Mouse (Mus musculus) brain, embryonic 14.5 days (tissue): Measurements from ENCODE around the gene Tnfaip8l1. TPM values are rescaled to one million over a fixed set of nuclear protein-coding genes. Genes with fewer than 3 reads are reported as not detected.

Experiments used
- DNase-seq: peaks from one replicate; pipeline ENCODE4 v3.0.0-alpha.2; 2011; ENCODE audit warnings: low read depth
- CTCF ChIP-seq: fragments of 200-500 bp; IDR thresholded peaks from 2 replicates; pipeline ENCODE4 v1.5.1; 2012; ENCODE audit warnings: inconsistent platforms, mild to moderate bottlenecking, moderate library complexity, borderline replicate concordance; ENCODE audit not compliant: insufficient read depth, insufficient read length; ENCODE audit errors: extremely low read depth
- POLR2A ChIP-seq: fragments of 200-500 bp; IDR thresholded peaks from 2 replicates; pipeline ENCODE4 v1.6.1; 2012; ENCODE audit warnings: mild to moderate bottlenecking, inconsistent platforms, borderline replicate concordance; ENCODE audit not compliant: poor library complexity, insufficient read depth, insufficient read length, severe bottlenecking; ENCODE audit errors: extremely low read depth
- polyA plus RNA-seq: library from polyadenylated mRNA; depleted of rRNA; stranded (reverse); fragments of >200 nt; gene quantifications from 2 replicates; pipeline ENCODE4 v1.2.3, GENCODE M21; 2012

Gene Tnfaip8l1
- polyA plus RNA-seq, 1 experiment: 9.8 TPM

DNA sequence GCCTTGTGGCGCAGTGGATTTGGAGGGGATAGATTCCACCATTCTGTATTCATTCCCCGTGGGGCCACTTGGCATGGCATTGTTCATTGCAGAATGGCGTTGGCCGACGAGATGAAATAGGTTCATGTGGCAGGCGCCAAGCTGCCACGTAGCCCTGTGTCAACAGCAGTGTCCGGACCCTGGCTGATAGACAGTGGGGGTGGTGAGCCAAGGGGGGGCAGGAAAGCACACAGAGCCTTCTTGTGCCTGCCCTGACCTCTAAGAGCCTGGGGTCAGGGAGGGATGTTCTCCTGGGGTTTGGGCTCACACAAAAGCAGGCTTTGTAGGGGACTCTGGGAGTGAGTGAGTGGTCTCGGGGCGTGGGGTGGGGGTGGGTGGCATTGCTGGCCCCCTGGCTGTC lies 8.4 kb downstream of the Tnfaip8l1 start:
- TF ChIP-seq POLR2A (no peak), CTCF (no peak)
- DNase-seq: peak; percentile 36

GRCm38 (mm10) chr17:56171456-56171855 lies 9.2 kb downstream of the Tnfaip8l1 start:
- TF ChIP-seq POLR2A: no peak
- DNase-seq: no peak

DNA sequence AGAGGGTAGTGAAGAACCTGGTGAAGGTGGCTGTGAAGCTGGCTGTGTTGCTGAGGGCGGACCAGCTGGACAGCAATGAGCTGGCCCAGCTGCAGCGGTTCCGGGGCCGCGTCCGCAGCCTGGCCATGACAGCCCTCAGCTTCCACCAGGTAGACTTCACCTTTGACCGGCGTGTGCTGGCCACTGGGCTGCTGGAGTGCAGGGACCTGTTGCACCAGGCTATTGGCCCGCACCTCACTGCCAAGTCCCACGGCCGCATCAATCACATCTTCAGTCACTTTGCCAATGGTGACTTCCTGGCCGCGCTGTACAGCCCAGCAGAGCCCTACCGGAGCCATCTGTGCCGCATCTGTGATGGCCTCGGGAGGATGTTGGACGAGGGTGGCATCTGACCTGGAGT lies 9.6 kb downstream of the Tnfaip8l1 start:
- TF ChIP-seq POLR2A: no peak
- TF ChIP-seq CTCF: no peak
- no peak for DNase-seq

- DNase-seq: no peak
These were observed 11.2 kb downstream of the Tnfaip8l1 start for GRCm38 (mm10) chr17:56173401-56174046.

GRCm38 (mm10) chr17:56175416-56175815 lies 13.1 kb downstream of the Tnfaip8l1 start:
- TF ChIP-seq POLR2A: no peak
- TF ChIP-seq CTCF: no peak
- DNase-seq: no peak

More at GRCm38 (mm10) chr17:56173401-56174046, 11.2 kb downstream of the Tnfaip8l1 start:
- TF ChIP-seq POLR2A (no peak), CTCF (no peak)

GRCm38 (mm10) chr17:56182975-56183657 lies 20.8 kb downstream of the Tnfaip8l1 start:
- no peak for TF ChIP-seq CTCF
- TF ChIP-seq POLR2A: no peak
- no peak for DNase-seq

GRCm38 (mm10) chr17:56183658-56184103 lies 21.4 kb downstream of the Tnfaip8l1 start, which contains the start of gene Mydgf:
Gene Mydgf, minus strand, starts transcription at chr17:56183920.
- peak; percentile 98 for DNase-seq
- TF ChIP-seq POLR2A (peak; percentile 59; the same call in 1 of the 2 replicates), CTCF (no peak)

- DNase-seq: peak; percentile 62
- no peak for TF ChIP-seq POLR2A
These were observed 23.2 kb downstream of the Tnfaip8l1 start for GRCm38 (mm10) chr17:56185281-56186141.

DNA sequence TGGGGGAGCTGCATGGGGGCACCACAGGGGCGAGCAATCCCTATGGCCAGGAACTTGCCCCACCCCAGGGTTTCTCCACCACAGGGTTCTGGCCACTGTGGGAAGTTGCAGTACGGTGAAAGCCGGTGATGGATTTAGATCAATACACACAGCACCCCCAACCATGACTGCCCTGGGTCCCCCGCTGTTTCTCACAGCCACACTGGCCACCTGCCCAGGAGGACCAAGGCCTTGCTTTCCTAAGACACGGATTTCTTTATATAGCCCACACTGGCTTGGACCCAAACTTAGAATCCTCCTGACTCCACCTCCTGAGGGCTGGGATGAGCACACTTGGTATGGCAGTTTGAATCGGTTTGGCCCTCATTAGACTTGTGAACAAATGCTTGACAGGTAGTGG lies 29.0 kb downstream of the Tnfaip8l1 start:
- no peak for TF ChIP-seq CTCF
- no peak for TF ChIP-seq POLR2A
- no peak for DNase-seq

DNA sequence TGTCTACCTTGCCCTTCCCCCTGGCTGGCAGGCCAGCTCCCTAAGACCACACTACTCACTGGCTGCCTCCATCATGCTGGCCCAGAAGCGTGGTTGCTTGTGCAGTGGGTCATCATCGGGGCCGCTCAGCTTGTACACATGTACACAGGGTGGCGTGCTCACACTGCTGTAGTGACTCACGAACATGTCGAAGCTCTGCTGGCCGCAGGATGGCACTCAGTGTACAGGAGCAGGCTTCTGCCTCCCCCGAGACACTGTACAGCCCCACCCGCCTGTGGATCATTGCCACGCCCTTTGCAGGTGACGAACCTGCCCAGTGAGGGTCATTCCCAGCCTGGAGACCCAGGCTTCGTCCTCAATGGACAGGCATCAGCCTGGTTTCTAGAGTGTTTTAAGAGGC lies 32.1 kb downstream of the Tnfaip8l1 start:
- TF ChIP-seq POLR2A: no peak
- TF ChIP-seq CTCF: no peak
- DNase-seq: no peak

DNA sequence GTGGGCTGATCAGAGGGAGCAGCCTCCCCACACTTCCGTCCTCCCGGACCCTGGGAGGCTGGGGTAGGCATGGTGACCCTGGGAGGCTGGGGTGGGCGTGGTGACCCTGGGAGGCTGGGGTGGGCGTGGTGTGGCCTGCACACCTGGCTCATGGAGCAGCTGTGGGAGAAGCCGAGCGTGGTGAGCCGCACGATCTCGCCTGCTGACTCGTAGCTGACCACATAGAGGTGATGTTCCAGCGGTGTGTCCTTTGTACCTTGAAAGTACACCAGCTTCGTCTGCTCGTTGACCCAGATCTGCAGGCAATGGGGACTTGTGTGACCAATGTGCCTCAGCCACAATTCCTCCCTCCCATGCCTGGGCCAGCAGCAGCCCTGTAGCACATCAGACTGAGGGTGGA lies 32.5 kb downstream of the Tnfaip8l1 start:
- DNase-seq: no peak
- no peak for TF ChIP-seq CTCF
- no peak for TF ChIP-seq POLR2A

GRCm38 (mm10) chr17:56196860-56197259 lies 34.6 kb downstream of the Tnfaip8l1 start:
- no peak for DNase-seq
- TF ChIP-seq POLR2A (no peak), CTCF (peak; percentile 57; the same call in 1 of the 2 replicates)
